Mouse (Mus musculus): ENCODE data around the gene Hdgfl2.

- TF ChIP-seq POLR2A (IDR thresholded peaks at IDR 0.05; ENCODE audit: extremely low read depth, insufficient read depth, low read length) (no peak), CTCF (IDR thresholded peaks at IDR 0.05; ENCODE audit: low read depth, low read length) (no peak)
Measured at GRCm38 (mm10) chr17:56137839-56138613, 58.6 kb downstream of the Hdgfl2 start.
